Mouse (Mus musculus): ENCODE data around the gene Prcd.
"Not testable (repeated sequence)": the region's sequence is repeated elsewhere in the genome, so short reads cannot be mapped to it uniquely, and the experiment has no call there.

Prcd gene

DNA sequence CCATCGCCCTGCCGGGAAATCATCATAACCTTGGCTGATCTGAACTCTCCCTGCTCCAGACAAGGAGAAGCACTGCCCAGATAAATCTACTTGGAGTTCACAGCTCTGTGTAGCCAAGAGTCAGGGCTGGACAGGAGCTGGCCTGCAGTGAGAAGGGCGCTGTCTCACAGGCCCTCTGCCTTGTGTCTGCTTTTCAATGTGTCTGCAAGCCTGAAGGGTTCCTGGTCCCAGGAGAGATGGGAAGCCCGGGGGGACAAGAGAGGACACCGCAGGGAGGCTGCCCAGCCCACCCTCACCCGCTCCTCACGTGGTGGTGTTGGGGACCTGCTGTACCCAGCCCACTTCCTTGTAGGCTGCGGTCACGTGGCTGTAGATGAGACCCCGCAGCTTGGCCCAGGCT is 4.4 kb upstream of the Prcd start:
- DNase-seq (ENCODE audit: low spot score in 2 of 2): no peak

DNA sequence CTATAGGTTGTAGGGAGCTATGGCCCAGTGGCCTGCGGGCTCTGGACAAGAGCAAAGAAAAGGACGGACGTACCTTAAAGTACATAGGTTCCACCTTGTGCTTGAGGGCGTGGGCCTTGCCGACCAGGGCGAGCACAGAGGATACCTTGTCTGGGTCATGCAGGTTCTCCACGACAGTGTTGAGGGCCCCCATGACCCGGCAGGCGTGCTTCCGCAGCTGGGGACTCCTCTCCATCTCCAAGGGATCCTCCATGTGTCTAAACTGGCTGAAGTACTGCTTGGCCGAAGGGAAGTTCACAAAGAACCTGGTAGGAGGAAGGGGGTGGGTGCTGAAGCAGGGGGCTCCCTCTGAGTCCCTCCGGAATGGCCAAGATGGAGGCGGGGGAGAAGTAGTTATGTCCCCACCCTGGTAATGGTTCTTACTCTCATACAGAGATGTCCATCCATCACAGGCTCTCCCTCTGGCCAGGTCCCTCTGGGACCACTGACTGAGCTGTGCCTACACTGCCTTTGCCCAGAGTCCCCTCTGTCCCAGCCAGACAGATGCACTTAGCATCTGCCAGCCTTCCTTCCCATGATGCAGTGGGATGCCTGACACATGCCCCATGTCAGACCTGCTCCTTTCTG is 3.5 kb upstream of the Prcd start:
- no peak for DNase-seq (ENCODE audit: low spot score in 2 of 2)

DNA sequence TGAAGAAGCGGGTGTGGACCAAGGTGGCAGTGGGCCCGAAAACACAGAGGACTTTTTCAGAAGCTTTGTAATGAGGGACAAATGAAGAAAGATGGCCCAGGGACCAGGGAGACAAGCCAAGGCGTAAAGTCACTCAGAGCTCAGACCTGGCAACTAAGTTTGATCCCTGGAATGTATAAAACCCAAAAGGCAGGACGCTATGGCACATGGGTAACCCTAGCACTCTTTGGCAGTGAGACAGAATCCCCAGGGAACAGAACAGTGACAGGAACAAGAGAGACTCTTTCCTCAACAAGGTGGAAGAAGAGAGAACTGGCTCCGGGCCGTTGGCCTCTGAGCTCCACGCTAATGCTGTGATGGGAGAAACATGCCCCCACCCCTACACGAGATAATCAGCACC is 2.5 kb upstream of the Prcd start:
- no peak for DNase-seq (ENCODE audit: low spot score in 2 of 2)

DNA sequence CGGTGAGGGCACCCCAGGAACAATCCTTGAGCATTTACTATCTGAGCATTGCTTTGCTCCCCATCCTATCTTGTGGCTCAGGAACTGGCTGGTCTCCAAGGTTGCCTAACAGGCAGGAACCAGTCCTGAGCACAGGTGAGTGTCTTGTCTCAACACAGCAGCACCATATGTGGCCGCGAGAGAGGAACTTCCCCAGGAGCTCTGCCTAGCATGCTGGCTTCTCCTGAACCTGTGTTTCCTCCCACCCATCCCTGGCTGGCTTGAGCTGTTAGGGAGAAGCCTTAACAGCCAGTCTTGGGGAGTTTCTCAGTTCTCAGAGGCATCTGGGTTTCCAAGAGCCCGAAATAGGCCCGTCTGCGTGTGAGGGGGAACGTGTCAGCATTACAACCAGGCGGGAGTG is 2.0 kb upstream of the Prcd start:
- peak; percentile 53 to 69 for DNase-seq (ENCODE audit: low spot score in 2 of 2)

DNA sequence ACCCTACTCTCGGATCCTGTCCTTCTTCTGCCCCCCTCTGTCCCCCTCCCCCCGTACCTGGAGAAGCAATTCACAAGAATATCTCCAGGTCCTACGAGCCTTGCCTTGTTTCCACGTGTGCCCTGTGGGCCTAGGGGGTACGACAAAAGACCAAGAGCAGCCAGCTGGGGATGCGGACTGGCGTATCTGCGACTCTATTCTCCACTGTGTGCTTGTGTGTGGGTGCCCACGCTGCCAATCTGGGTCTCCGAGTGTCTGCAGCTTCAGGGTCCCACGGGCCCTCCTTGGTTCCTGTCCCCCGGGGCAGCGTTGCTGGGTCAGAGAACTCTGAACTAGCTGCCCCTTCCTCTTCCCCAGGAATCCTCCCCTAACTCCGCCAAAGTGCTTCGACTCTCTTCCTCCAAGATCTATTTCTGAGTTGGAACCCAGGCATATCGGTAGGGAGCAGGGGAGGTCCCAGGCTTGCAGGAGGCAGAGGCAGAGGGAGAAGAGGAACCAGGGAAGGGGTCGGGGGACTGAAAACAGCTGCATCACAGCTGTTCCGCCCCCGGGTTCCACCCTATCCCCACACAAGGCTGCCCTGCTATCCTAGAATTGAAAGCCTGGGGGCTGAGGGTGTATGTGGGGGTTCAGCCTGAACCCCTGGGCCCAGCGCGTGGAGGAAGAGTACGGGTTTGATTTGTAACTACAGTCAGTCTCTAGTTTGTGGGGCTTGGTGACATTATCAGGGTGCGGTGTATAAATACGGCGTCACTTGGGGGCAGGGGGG is 820 bp upstream of the Prcd start:
- no peak for DNase-seq (ENCODE audit: low spot score in 2 of 2)

DNA sequence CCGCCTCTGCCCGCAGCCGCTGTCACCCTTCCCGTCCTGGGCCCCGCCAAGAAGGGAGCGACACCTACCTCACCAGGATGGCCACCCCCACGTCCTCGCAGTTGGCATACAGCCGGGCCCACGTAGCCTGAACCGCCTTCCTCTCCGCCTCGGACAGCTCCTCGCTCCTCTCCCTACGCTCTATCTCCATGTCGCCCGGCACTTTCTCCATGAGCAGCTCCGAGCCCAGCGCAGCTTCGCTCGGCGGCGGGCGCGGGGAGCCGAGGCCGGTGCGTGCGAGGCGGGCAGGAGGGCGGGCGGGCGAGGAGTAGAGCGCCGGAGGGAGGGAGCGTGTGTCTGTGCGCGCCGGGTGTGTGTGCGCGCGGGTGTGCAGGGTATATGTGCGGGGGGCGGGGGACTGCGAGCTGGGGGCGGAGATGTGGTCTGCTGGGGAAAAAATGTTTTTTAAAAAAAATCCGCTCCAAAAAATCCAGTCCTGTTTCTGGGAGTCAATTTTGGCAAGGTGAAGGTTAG is 431 bp downstream of the Prcd start:
- no peak for DNase-seq (ENCODE audit: low spot score in 2 of 2)

DNA sequence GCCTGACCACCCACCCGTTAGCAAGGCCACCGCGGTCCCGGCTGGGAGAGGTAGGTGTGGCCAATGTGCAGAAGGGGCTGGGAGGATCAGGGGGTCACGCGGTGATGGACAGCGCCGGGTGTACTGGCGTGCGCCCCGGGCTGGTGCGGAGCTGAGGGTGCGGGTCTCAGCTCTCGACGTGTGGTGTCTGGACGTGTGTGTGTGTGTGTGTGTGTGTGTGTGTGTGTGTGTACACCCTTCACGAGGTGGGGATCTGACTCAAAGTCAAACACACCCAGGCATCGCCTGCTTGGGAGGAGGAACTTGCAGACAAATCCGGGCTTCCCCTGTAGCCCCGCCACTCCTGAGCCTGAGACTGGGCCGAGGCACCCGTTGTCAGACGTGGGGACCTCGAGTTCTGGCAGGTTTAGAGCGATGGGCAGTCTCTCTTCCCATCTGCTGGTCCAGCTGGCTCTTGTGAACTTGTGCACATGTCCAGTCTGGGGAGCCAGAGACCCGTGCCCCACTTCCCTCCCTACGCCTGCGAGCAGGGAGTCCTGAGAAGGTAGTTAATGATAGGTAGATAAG is 1.0 kb downstream of the Prcd start, which contains the start of gene Cygb:
TSS of gene Cygb (minus strand) at position 59 of the 567 bp plus-strand sequence.
- no peak for DNase-seq (ENCODE audit: low spot score in 2 of 2)

DNA sequence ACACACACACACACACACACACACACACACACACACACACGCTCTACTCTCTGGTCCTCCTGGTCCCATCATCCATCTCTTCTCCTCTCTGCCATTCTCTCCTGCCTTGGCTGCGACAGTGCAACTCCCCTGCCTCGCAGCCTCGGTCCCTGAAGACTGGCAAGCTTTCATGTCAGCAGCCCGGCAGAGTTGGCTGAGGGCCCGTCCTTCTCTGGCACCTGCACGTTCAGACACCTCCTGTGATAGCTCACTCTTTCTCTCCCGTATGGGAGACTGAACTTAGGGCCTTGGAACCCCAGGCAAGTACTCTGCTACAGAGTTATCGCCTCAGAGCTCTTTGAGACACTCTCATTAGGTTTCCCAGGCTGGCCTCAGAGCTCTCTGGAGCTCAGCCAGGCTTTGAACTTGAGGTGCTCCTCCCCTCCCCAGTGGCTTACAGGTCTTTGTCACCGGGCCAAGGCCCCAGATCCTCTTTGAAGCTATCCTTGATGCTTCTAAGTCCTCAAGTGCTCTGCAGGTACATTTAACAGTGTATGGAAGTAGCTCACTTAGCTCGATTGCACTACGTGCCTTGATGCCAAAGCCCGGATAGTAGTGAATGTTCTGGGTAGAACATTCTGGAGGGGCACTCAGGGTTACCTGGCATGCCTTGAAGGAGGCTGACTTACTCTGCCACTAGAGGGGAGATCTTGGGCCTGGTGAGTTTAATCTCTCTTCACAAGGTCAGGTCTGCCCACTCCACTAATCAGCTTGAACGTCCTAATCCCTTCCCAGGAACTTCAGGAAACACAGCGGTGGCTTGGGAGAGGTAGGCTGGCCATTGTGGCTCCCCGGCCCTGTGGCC is 3.2 kb downstream of the Prcd start:
- no peak for DNase-seq (ENCODE audit: low spot score in 2 of 2)

DNA sequence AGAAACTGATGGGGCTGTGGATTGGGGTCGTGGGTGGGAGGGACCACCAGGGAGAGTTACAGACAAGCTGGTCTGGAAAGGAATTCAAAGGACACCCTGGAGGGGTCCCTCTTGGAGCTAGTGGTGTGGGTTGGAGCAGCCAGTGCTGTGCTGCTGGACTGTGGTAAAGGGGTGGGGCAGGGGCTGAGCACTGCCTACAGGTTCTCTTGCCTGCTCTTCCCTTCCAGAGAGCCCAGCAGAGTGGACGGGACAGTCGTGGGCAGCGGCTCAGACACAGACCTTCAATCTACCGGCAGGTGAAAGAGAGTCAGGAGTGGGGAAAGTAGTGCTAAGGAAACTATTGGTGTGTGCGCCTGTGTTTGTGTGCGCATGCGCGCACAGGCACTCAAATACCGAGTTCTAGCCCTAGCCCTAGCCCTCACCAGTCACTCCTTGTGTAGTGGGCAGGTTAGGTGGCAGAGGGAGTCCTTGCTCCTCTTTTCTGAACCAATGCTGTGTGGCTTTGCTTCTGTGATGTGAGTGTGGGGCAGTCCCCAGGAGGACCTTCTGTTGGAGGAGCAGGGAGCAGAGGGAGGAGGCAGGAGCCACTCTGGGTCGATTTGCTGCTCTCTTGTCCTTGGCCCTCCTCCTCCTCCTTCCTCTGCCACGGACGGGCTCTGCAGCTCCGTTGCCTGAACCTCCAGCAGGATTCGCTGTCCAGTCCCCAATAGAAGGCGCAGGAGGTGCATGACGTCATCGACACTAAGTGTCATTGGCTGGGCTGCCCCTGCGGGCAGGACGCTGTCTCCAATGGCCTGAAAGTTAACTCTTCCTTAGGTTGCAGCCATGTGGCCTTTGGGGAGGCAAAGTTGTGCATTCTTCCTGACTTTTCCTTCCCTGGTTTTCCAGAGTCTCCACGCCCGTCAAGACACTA is 4.2 kb downstream of the Prcd start:
- peak; percentile 82 to 90 for DNase-seq (ENCODE audit: low spot score in 2 of 2)

DNA sequence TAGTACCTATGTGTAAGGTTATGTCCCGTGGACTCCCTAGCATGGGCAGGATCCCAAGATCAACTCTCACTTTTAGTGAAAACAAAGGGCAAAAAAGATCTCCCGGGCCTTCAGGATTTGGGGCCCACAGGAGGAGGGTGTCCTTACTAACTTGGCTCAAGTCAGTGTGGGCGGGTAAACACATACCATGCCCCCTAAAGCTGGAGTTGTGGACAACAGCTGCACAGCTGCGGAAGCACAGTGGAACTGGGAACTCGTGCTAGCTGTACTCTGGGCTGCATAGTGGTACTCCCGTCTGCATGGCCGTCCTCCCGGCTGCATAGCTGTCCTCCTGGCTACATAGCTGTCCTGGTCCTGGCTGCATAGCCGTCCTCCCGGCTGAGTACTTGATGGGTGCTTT is 4.9 kb downstream of the Prcd start:
- no peak for DNase-seq (ENCODE audit: low spot score in 2 of 2)

DNA sequence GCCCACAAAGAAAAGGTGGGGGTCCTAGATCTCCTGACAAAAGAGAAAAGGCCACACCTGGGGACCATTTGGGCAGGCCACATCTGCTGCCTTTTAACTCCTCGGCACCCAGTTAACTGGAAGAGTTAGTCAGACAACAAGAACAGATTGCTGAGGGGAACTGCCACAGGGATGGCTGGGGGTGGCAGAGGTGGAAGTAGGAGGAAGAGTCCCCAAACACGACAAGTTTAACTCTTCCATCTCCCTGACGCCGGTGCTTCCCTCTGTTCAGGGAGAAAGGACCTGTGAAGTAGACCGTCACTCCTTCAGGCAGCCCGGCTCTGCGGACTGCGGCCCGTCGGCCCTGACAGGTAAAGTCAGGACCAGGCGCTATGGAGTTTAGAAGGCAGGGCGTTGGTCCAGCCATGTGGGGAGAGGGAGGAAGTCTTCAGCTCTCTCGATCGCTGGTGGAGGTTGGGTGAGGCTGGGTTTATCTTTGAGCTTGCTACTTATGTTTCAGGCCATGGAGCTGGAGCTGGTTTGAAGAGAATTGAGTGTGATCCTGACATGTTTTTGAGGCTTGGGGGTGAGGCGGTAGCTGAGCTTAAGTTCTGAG is 5.8 kb downstream of the Prcd start:
- DNase-seq (ENCODE audit: low spot score in 2 of 2): no peak

DNA sequence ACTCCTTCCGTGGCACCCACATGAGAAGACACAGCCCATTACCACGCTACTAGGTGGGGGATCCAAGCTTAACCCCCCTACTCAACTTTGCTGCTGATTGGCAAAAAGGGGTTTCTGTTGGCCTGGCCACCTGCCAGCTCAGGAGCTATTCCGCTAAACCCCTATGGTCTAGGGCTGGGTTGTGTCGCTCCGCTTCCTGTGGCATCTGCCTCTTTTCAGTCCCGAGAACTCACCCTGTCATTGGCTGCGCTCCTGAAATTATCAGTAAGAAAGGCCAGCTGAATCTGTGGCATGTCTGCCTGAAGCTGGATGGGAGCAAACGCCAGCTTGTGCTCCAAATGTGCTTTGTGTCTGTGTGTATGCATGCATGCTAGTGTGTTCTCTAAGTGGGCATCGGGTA is 6.8 kb downstream of the Prcd start:
- no peak for DNase-seq (ENCODE audit: low spot score in 2 of 2)

DNA sequence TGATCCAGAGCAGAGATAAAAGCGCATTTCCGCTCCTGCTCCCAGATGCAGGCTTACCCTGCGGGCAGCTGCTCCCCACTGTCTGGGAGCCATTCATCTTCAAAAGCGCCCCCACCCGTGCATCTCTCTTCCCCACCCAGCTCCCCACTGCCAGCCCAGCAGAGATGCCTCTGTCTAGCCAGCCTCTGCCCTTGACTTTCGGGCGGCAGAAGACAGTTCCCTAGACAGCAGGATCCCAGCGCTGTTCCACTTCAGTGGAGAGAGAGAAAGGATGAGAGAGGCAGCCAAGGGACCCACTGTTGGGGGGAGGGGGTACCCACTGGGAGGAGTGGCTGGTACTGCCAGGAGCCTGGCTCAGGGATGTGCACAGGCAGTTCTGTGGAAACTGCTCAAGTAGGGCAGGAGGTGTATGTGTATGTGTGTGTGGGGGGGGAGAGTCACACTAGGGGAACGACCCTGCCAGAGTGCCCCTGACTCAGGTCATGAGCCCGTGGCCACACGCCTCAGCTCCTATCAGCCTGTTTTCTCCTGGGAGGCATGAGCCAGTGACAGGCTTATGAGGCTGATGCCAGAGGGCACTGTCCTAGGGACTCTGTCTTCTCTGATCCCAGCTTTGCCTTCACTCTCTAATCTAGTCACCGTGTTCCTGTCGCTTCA is 8.1 kb downstream of the Prcd start:
- no peak for DNase-seq (ENCODE audit: low spot score in 2 of 2)

DNA sequence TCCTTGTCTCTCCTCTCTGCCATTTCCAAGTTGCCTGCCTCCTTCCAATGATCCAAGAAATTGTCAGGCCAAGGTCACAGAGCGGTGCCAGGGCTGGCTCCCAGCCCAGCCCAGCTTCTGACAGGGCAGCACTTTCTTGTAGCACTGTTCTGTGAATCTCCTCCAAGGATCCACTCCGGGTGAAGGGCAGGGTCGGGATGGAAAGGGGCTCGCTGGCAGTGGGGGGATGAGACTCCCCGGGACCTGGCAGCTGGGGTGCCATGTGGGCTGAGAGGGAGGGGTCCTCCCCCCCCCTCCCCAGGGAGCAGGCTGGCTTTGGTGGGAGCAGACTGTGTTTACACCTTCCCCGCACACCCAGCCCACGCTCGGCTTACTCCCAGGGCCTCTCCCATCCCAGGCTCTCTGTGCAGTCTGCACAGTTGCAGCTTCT is 8.6 kb downstream of the Prcd start:
- DNase-seq (ENCODE audit: low spot score in 2 of 2): no peak

DNA sequence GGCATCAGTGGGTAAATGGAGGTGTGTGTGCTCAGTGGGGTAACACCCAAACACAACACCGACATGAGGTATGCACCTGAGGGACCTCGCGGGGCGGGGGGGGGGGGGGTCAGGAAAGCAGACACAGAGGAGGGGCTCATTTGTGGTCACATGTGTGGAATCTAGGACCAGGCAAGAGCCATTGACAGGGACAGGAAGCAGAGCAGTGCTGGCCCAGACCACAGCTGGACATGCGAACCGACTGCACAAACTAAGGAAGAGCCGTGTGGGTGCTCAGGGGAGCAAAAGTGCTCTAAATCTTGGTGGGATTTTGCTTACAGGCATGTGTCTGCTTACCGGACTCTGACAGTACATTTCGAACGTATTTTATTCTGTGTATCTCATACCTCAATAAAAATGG is 12.0 kb downstream of the Prcd start:
- DNase-seq (ENCODE audit: low spot score in 2 of 2): no peak

DNA sequence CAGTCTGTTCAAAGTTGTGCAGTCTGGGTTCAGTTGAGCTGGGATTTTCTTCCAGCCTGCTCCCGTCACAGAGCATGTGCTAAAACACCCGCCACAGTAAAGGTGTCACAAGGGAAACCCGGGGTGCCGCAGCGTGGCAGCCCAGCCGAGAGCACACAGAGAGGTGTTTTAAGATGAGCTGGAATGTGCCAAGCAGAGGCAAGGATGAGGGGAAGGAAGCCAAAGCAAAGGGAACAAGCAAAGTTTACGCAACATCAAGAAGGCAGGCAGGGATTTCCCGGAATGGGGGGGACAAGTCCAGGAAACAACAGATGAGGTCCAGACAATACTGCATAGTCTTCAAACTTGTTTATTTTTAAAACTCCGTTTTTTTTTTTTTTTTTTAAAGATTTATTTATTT is 13.2 kb downstream of the Prcd start:
- DNase-seq (ENCODE audit: low spot score in 2 of 2): no peak

DNA sequence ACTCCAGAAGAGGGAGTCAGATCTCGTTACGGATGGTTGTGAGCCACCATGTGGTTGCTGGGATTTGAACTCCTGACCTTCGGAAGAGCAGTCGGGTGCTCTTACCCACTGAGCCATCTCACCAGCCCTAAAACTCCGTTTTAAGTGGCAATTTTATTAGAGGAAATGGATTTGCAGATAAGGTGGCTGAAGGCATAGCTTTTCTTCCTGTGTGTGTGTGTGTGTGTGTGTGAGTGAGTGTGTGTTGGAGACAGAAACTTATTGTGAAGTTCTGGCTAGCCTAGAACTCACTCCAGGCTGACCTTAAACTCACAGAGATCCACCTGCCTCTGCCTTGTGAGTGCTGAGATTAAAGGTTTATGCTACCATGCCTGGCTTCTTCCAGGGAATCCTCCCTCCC is 13.7 kb downstream of the Prcd start:
- DNase-seq (ENCODE audit: low spot score in 2 of 2): not testable (repeated sequence)

DNA sequence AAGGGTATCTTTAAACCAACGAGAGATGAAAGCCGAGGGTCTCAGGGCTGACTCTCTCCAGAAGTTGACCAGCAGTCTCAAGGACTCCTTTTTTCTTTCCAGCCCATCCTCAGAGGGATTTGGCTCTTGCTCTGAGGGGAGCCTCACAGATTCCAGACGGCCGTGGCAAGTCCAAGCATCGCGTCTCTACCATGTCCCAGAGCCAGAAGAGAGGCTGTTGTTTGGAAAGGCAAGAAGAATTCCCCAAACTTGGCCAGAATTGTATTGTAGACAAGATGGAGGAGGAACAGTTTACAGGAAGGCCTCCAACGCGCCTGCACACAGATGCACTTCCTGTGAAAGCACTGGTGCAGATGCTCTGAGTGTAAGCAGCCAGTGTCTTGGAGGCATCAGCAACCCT is 14.6 kb downstream of the Prcd start:
- no peak for DNase-seq (ENCODE audit: low spot score in 2 of 2)

DNA sequence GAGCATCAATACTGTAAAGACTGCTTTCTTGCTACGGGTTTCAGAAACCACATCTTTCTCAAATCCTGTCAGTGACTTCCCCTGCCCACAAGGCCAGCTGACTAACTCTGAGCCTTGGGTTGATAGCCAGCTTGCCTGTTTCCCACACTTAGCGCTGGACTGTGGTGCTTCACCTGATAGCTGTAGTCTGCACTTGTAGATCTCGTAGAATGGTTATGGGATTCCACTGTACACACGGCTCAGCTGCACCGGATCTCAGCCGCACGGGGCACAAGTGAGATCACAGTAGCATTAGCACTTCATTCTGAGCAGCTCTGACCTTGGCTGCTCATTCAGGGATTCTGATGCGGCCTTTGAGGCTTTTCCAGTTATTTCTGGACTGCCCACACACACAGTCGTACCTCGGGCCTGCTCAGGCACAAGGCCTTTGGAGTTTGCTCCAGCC is 15.1 kb downstream of the Prcd start:
- no peak for DNase-seq (ENCODE audit: low spot score in 2 of 2)

DNA sequence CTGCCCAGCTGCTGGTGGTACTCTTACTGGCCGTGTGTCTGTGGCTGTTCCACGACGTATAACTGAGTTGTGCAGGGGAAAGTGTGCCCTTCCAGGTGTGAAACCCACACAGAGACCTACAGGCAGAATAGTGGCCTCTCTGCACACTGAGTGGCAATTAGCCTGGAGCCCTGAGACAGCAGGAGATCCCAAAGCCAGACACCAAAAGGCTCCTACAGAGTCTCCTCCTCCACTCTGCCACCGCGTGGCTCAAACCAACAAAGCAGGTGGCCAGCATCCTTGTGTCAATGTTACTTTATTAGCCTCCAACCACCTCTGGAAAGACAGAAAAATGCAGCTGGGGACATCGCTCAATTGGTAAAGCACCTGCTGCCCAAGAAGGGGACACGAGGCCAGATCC is 15.5 kb downstream of the Prcd start:
- no peak for DNase-seq (ENCODE audit: low spot score in 2 of 2)
